Mouse (Mus musculus) megakaryocyte, embryonic 14.5 days (primary cell): ENCODE results near the gene Foxk1.

Experiments
- FLI1 ChIP-seq: IDR thresholded peaks from 2 replicates; pipeline ENCODE4 v1.6.1; 2012; ENCODE audit warnings: low read length, inconsistent platforms, mixed read lengths
- GATA1 ChIP-seq: IDR thresholded peaks from 3 replicates; pipeline ENCODE4 v1.6.1; 2012; ENCODE audit warnings: mixed read lengths, low read length, inconsistent platforms, borderline replicate concordance

DNA sequence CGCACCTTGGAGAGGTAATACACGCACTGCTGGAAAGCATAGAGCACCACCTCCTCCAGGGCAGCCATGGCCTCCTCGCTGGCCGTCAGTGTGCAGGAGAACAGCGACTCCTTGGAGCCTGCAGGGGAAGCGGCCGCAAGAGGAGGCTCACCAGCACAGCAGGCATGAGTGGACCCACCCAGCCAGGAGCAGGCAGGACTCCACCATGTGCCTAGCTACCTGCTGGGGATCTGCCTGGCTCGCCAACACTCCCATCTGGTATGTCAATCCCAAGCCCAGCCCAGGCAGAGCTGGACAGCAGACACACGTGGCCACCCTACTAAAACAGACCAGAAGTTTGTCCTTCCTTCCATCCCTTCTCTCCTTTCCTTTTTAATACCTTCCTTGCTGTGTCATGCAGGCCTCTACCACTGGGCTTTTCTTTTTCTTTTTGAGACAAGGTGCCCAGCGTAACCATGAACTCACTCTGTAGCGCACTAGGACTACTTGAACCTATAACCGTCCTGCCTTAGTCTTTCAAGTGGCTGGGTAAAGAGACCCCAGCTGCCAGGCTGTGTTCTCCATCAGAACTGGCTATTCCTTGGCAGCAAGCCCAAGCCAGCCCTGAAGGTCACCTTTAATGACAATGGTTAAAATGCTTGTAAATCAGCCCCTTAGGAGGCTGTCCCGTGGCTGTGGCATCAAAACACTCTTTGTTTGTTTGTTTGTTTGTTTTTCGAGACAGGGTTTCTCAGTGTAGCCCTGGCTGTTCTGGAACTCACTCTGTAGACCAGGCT, 94.2 kb downstream of the Foxk1 start:
- TF ChIP-seq GATA1 (no peak), FLI1 (no peak)
